Mouse (Mus musculus) hematopoietic stem cell, adult 5-6 weeks (primary cell): ENCODE measurements around the gene Olfr1447. TPM values are rescaled to one million over a fixed set of nuclear protein-coding genes. Genes with fewer than 3 reads are reported as not detected.

Experiments
- ATAC-seq, 2 experiments: fragments of 125-278 bp in 1 of 2; replicated peaks in 1 of 2; 2 replicates each; pipeline ENCODE4 v1.8.0; 2016 to 2017; ENCODE audit warnings: inconsistent platforms in 2 of 2, mild to moderate bottlenecking in 2 of 2, moderate number of reproducible peaks in 2 of 2, low read depth in 1 of 2, moderate TSS enrichment in 1 of 2; ENCODE audit not compliant: low FRiP score in 2 of 2, poor library complexity in 2 of 2, severe bottlenecking in 2 of 2, insufficient read depth in 1 of 2, low TSS enrichment in 1 of 2
- total RNA-seq: library from RNA; stranded (forward); fragments of 172-1452, 232-1000 nt; gene quantifications from 2 replicates; pipeline ENCODE4 v1.2.3, GENCODE M21; 2017

The Olfr1447 gene
- total RNA-seq: not detected in 2 replicates

DNA sequence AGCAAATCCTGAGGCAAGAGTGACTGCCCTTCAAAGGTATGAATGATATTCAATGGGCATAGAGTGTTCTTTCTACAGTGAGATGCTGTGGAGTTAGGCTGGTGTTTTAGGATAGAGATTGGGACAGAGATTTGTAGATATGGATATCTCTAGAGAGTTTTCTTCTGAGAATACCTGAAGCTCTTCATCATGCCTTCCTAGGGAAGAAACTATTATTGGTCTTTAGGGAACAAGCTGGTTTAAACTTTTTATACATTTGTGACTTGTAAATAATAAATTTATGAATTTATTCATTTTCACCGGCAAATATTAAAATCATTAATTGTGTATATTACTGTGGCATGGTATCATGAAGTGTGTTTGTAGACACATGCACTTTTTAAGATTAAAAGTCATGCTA is at the start of gene Olfr1447:
TSS of gene Olfr1447 (minus strand) at position 101 of the 400 bp plus-strand sequence.
- no peak for ATAC-seq

- ATAC-seq: no peak
Observed at GRCm38 (mm10) chr19:12949958-12950357, 46.4 kb upstream of the Olfr1447 start, which contains the start of gene Olfr1450. Olfr1450 (plus strand) TSS chr19:12950258.

- no peak for ATAC-seq
Observed at GRCm38 (mm10) chr19:12930540-12930939, 27.0 kb upstream of the Olfr1447 start, which contains the start of gene Olfr1449. Olfr1449 (plus strand) TSS chr19:12930840.

DNA sequence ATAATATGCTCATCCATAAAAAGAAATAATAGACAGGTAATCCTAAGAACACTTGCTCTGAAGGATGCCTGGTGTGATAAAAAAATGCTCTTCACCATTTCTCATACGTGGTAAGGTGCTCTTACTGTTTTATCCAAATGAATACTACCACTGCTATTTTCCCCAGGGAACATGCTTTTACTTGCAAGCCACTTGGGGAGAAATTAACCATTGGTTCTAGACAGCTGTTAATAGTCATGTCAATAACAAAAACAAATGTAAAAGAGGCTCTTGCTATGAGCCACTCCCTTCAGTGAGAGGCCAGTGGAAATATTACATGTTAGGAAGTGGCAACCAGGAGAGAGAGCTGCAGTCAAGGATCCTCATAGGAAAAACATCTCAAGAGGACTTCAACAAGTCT is 20.8 kb upstream of the Olfr1447 start, which contains the start of gene Olfr1448:
TSS of gene Olfr1448 (minus strand) at position 101 of the 400 bp plus-strand sequence.
- ATAC-seq: no peak

GRCm38 (mm10) chr19:12893424-12893823 is 10.1 kb downstream of the Olfr1447 start, which contains the start of gene Olfr1446:
Olfr1446 (minus strand) TSS chr19:12893524.
- ATAC-seq: no peak

DNA sequence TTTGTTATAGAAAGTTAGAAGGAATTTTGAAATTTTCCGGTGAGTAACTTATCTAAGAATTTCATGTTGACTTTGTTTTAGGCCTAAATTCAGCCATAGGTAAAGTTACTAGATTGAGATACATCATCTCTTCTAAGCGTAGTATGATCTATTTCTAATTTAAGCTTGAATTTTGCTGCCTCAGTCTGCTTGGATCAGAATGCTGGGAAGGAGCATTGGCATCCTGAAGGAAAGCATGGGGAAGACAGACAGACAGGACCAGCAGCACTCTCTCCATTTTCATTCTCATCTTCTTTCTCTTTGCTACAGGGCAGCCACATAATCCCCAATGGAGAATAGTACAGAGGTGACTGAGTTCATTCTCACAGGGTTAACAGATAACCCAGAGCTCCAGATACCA is 20.0 kb downstream of the Olfr1447 start, which contains the start of gene Olfr1445:
TSS of gene Olfr1445 (plus strand) at position 301 of the 400 bp plus-strand sequence.
- no peak for ATAC-seq

DNA sequence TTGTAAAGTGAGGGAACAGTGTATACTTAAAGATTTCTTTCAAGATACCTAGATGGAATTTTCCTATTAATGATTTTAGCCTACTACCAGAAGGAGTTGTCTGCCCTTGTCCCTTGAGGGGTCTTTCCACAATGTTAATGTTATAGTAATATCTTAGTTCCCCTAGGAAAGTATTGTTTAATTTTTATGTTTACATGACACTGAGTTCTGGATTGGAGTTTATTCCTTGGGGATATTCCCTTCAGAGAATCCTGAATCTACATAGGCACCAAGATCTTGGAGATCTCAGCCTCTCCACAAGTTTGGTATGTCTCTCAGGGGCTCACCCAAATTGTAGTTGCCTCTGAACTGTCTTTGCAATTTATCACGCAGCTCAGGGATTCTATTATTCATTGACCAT is 46.6 kb downstream of the Olfr1447 start, which contains the start of gene Olfr1444:
TSS of gene Olfr1444 (plus strand) at position 301 of the 400 bp plus-strand sequence.
- ATAC-seq: no peak

Other genes starting within 250 kb of the Olfr1447 start
- gene Olfr1442, start 233.3 kb downstream of the Olfr1447 start, total RNA-seq: not detected in 2 replicates
- not detected in 2 replicates for gene Olfr1443, start 225.6 kb downstream of the Olfr1447 start, total RNA-seq
- not detected in 2 replicates for gene Keg1, start 208.0 kb downstream of the Olfr1447 start, total RNA-seq
- gene Cntf, start 138.1 kb downstream of the Olfr1447 start, total RNA-seq: 0.63 and 1.1 TPM in 2 replicates
- gene Zfp91, start 107.6 kb downstream of the Olfr1447 start, total RNA-seq: 112 and 128 TPM in 2 replicates
- 4.4 and 5.2 TPM in 2 replicates for gene Lpxn, start 107.5 kb downstream of the Olfr1447 start, total RNA-seq
- not detected in 2 replicates for gene Gm5244, start 57.1 kb downstream of the Olfr1447 start, total RNA-seq
- not detected in 2 replicates for gene Olfr1444, start 46.5 kb downstream of the Olfr1447 start, total RNA-seq
- gene Olfr1445, start 19.9 kb downstream of the Olfr1447 start, total RNA-seq: not detected in 2 replicates
- gene Olfr1446, start 10.2 kb downstream of the Olfr1447 start, total RNA-seq: not detected in 2 replicates
- not detected in 2 replicates for gene Olfr1448, start 20.7 kb upstream of the Olfr1447 start, total RNA-seq
- gene Olfr1449, start 27.1 kb upstream of the Olfr1447 start, total RNA-seq: not detected in 2 replicates
- gene Olfr1450, start 46.5 kb upstream of the Olfr1447 start, total RNA-seq: not detected in 2 replicates
- gene Olfr1451, start 91.3 kb upstream of the Olfr1447 start, total RNA-seq: not detected in 2 replicates
- not detected in 2 replicates for gene Olfr1453, start 124.6 kb upstream of the Olfr1447 start, total RNA-seq
- gene Olfr1454, start 156.9 kb upstream of the Olfr1447 start, total RNA-seq: not detected in 2 replicates
- gene Olfr1457, start 194.1 kb upstream of the Olfr1447 start, total RNA-seq: not detected in 2 replicates
- gene Olfr1458, start 203.0 kb upstream of the Olfr1447 start, total RNA-seq: not detected in 2 replicates
- gene Olfr1459, start 245.8 kb upstream of the Olfr1447 start, total RNA-seq: not detected in 2 replicates